ENCODE assay signal across 27 mouse cellular contexts in the genomic region with DNA sequence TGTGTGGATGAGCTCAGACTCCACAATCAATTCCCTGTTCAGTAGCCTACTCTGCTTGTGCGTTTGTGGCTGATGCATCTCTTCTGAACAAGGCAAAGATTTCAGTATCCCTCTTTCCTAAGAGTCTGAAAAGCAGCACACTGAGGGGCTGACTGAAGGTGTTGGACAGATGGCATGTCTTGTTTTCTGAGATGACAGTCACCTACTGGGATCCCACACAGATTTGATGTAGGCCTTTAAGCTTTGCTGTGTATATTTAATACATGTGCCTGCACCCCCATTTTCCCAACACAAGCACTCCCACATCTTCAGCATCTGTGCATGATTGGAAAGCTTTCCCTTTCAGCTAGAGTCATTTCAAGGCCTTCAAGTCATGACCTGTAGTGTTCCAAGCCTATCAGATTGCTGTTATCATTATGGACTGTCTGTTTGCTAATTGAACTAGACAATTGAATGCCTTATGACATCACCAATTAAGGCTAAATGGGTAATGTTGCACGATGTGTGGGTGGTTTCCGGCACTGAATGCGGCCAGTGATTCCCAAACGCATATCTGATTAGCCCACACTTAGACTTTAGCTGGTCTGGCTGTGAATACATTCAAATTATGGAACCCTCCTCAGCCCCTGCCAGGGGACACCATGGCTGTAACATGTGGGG. TPM values are rescaled to one million over a fixed set of nuclear protein-coding genes. Genes with fewer than 3 reads are reported as not detected.
A peak's percentile ranks its signal among the peaks of the same experiment; 100 is the strongest.
DNase-seq lines count a peak whose midpoint lies in the region; ATAC-seq lines count a peak whose summit lies in the region.
"Had no signal": no experiment of that assay in that cellular context is flagged by ENCODE, and none has a peak within 500 bp of the region (broad histone marks: within the 10 kb centered on the region; RNA-seq: fewer than 3 reads in every experiment).

No protein-coding gene starts in this region.

- no peaks in the 10 kb centered on the region for H3K4me1 ChIP-seq in hindbrain, embryonic 11.5 days (replicated peaks; ENCODE audit: control insufficient read depth, insufficient read depth, low read length)
- H3K4me1 ChIP-seq: forebrain, embryonic 15.5 days had no signal

- H3K36me3 ChIP-seq in hindbrain, embryonic 11.5 days (ENCODE audit: control insufficient read depth, insufficient read depth, low read length), result no peaks in the 10 kb centered on the region
- H3K36me3 ChIP-seq: forebrain, embryonic 15.5 days; heart, embryonic 12.5 days had no signal

- peak; percentile 17 to 43 for DNase-seq in frontal cortex, postnatal 36 days (ENCODE audit: low spot score in 2 of 2)
- DNase-seq in frontal cortex, postnatal 14 days (ENCODE audit: low spot score in 2 of 2), result no peak
- peak; percentile 12 for DNase-seq in testis, postnatal 10 days (ENCODE audit: low spot score)
- DNase-seq in testis, postnatal 14 days (ENCODE audit: low spot score), result no peak
- peak; percentile 49 for DNase-seq in retina, postnatal 1 day
- no peak for DNase-seq in kidney, adult 9 months
- DNase-seq in hindbrain, embryonic 11.5 days (ENCODE audit: low spot score), result no peak
- DNase-seq: adrenal gland, postnatal 25 days; cerebellum, adult 2 months; cerebellum, postnatal 14 days; gastrocnemius, postnatal 25 days; heart, adult 2 months; heart, postnatal 4 days; kidney, adult 18-20 months; kidney, postnatal 36 days; liver; lung, embryonic 14.5 days; lung, postnatal 14 days; midbrain, embryonic 14.5 days; thymus, adult 2 months; thymus, postnatal 36 days had no signal

- H3K4me2 ChIP-seq in hindbrain, embryonic 11.5 days (replicated peaks; ENCODE audit: low read depth, low read length), result no peak overlapping the region
- H3K4me2 ChIP-seq: forebrain, embryonic 15.5 days; heart, embryonic 12.5 days; hindbrain, embryonic 14.5 days; lung, embryonic 14.5 days had no signal

- H3K27ac ChIP-seq in hindbrain, embryonic 11.5 days (ENCODE audit: low read depth, low read length), result no peak overlapping the region
- H3K27ac ChIP-seq: forebrain, embryonic 15.5 days; heart, adult 2 months; hindbrain, embryonic 14.5 days; layer of hippocampus, adult 2 months; left cerebral cortex, adult 2 months; liver, embryonic 14.5 days had no signal

- no peaks in the 10 kb centered on the region for H3K27me3 ChIP-seq in hindbrain, embryonic 11.5 days (ENCODE audit: control insufficient read depth, insufficient read depth, low read length)
- H3K27me3 ChIP-seq: forebrain, embryonic 15.5 days had no signal

- WGBS in hindbrain, embryonic 11.5 days, result 85% methylated on average over 5 of the region's 5 CpGs

- no peaks in the 10 kb centered on the region for H3K9me3 ChIP-seq in hindbrain, embryonic 11.5 days (ENCODE audit: control insufficient read depth, low read length)
- H3K9me3 ChIP-seq: forebrain, embryonic 15.5 days; heart, embryonic 12.5 days had no signal

- ATAC-seq in hindbrain, embryonic 11.5 days (ENCODE audit: low FRiP score), result no peak
- ATAC-seq: forebrain, embryonic 15.5 days had no signal

- H3K9ac ChIP-seq in hindbrain, embryonic 11.5 days (ENCODE audit: low read depth, low read length), result no peak overlapping the region
- H3K9ac ChIP-seq: forebrain, embryonic 15.5 days; heart, embryonic 12.5 days; hindbrain, embryonic 14.5 days; liver, embryonic 14.5 days; lung, embryonic 14.5 days had no signal

- no peak overlapping the region for H3K4me3 ChIP-seq in hindbrain, embryonic 11.5 days (ENCODE audit: low read depth, low read length)
- H3K4me3 ChIP-seq: forebrain, embryonic 15.5 days; heart, adult 2 months; heart, embryonic 12.5 days; layer of hippocampus, adult 2 months; left cerebral cortex, adult 2 months had no signal

RNA-seq across cellular contexts. Expression of gene St6gal1, which starts 9.2 kb away (rescaled TPM):
- 32.7 and 34.1 TPM in 2 replicates for polyA plus RNA-seq in hindbrain, embryonic 11.5 days (2014; fragmentation: Nextera tagmentation; extraction: Ambion mirVana)

Comparison
In these comparisons a context has a peak if more than half of its experiments do, and no peak if none do; other contexts are left out.
1. DNase-seq: peak in frontal cortex, postnatal 36 days (2 of 2), testis, postnatal 10 days (single experiment) and retina, postnatal 1 day (single experiment); none in frontal cortex, postnatal 14 days (0 of 2), testis, postnatal 14 days (single experiment), kidney, adult 9 months (single experiment) and hindbrain, embryonic 11.5 days (single experiment).